Mouse (Mus musculus) C3H10T1/2 (cell line): ENCODE results near the gene Jag1. TPM values are rescaled to one million over a fixed set of nuclear protein-coding genes. Genes with fewer than 3 reads are reported as not detected.

Source experiments
- polyA plus RNA-seq, 2 experiments: library from polyadenylated mRNA; unstranded; fragments of >200 nt; fragmentation: generic; extraction: Trizol; gene quantifications; one replicate each; pipeline ENCODE4 v1.2.1; 2012; ENCODE audit warnings: missing spikeins in 2 of 2

Gene Jag1
- polyA plus RNA-seq, result 1 to 10 TPM in 1 of 2 experiments, under 1 TPM in 1; 0.16 to 7.0 TPM

GRCm38 (mm10) chr2:137116025-137116674 is at the start of gene Jag1:
Gene Jag1, minus strand, starts transcription at chr2:137116644.

Other genes starting within 250 kb of the Jag1 start
- 10 to 100 TPM in 1 of 2 experiments, 1 to 10 TPM in 1; 2.9 to 33.8 TPM for gene AL731706.2, start 231.0 kb downstream of the Jag1 start, polyA plus RNA-seq
- gene Slx4ip, start 225.4 kb downstream of the Jag1 start, polyA plus RNA-seq, result 1 to 10 TPM in 1 of 2 experiments, under 1 TPM in 1; 0.06 to 1.2 TPM
- 10 to 100 TPM in 1 of 2 experiments, 1 to 10 TPM in 1; 2.4 to 24.8 TPM for gene AL731706.1, start 225.3 kb downstream of the Jag1 start, polyA plus RNA-seq
- gene Mkks, start 225.3 kb downstream of the Jag1 start, polyA plus RNA-seq, result 1 to 10 TPM in 1 of 2 experiments, under 1 TPM in 1; 0.32 to 4.5 TPM